Mouse (Mus musculus): ENCODE results near the gene Palm. TPM values are rescaled to one million over a fixed set of nuclear protein-coding genes. Genes with fewer than 3 reads are reported as not detected.
"Not testable (repeated sequence)": the region's sequence is repeated elsewhere in the genome, so short reads cannot be mapped to it uniquely, and the experiment has no call there.

Palm gene
- polyA plus RNA-seq (2015; fragmentation: Nextera tagmentation; extraction: Ambion mirVana) = 50.5 and 51.3 TPM in 2 replicates

DNA sequence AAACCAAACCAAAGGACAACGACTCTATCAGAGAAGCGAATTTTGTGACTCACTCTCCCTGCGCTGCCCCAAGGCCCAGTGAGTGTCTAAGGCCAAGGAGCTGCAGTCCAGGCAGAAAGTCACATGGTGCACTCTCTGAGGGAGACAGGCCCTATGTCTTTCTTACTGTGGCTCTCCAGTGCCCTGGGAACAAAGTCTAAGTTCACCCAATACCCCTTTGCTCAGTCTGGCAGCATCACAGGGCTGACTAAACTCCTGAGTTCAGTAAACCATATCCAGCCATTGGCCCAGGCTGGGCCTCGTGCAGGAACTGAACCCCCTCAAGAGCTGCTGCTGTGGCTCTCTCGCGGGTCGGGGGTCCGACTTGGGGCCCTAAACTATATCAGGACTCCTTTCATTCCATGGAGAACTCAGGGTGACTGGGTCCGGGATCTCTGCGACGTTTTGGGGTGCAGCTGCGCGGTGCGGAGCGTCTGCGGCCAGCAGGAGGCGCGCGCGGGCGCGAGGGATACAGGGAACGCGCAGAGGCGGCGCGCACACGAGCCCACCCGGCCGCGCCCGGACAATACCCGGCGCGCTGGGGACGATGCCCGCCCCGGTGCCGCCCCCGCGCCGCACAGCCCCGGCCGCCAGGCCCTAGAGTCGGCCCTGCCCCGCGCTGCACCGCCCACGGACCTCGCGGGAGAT lies at the start of gene Palm:
TSS of gene Palm (plus strand) at position 522 of the 687 bp plus-strand sequence.
- peak; percentile 83 for DNase-seq (ENCODE audit: low spot score)

- DNase-seq (ENCODE audit: low spot score) = no peak
Observed at GRCm38 (mm10) chr10:79743650-79744365, 49.6 kb upstream of the Palm start.

- no peak for DNase-seq (ENCODE audit: low spot score)
Observed at GRCm38 (mm10) chr10:79745411-79745810, 48.0 kb upstream of the Palm start.

- DNase-seq (ENCODE audit: low spot score) = peak; percentile 98
Observed at GRCm38 (mm10) chr10:79745898-79746773, 47.2 kb upstream of the Palm start, which contains the start of gene Polrmt. Gene Polrmt (minus strand): TSS chr10:79746581.

GRCm38 (mm10) chr10:79746774-79747151 lies 46.6 kb upstream of the Palm start:
- DNase-seq (ENCODE audit: low spot score) = no peak

DNA sequence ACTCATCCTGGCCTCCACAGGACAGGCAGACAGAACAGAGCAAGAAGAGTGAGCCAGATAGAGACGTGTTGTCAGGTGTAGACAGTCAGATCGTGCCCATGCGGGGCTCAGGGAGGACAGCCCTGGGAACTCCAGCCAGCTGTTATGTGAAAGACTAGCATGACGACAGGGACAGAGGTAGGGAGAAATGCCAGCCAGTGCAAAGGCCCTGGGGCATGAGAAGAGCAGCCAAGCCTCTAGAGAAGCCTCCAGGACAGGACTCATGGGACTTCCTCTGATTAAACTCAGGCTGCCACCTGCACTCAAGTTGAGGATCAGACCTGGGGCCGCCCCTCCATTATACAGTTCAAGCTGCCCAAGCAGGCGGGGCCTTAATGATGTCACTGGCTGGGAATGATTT lies 44.9 kb upstream of the Palm start:
- no peak for DNase-seq (ENCODE audit: low spot score)

DNA sequence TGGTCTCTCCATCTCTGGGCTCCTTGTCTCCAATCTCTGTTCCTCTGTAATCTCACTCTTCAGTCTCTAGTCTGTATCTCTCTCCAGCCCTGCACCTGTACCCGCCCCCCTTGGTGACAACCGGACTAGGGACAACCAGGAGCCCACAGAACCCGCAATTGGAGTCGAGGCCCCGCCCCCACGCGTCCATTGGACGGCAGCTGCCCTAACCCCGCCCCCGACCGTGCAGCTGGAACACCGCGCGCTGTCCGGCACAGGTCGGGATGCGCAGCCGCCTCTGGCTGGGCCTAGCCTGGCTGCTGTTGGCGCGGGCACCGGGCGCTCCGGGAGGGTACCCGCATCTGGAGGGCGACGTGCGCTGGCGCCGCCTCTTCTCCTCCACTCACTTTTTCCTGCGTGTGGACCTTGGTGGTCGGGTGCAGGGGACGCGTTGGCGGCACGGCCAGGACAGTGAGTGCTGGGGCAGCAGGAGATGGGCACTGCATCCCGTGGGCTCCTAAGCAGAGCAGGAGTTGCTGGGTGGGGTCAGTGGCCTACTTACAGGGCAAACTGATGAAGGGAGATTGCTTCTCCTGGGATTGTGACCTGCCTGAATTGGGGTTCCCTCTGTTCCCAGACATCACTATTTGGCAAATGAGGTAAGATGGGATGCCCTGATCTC lies 38.4 kb upstream of the Palm start, which contains the start of gene Fgf22:
TSS of gene Fgf22 (plus strand) at position 221 of the 661 bp plus-strand sequence.
- DNase-seq (ENCODE audit: low spot score) = peak; percentile 23

DNA sequence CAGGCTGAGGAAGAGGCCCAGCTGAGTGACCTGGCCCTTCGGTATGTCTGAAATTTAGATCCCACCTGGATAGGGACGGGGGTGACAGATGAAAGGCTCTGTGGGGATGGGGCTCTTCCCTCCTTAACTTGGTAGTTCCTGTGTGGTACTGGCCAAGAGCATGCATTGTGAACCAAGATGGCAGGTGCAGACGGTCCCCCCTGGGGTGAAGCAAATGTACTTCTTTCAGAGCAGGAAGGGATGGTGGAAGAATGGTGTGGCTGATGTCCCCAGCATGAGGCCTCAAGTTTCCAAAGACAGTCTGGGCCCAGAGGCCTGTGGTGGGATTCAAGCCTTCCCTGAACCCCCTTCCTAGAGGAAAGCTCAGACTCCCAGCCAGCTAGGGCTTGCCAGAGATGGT lies 37.5 kb upstream of the Palm start:
- no peak for DNase-seq (ENCODE audit: low spot score)

DNA sequence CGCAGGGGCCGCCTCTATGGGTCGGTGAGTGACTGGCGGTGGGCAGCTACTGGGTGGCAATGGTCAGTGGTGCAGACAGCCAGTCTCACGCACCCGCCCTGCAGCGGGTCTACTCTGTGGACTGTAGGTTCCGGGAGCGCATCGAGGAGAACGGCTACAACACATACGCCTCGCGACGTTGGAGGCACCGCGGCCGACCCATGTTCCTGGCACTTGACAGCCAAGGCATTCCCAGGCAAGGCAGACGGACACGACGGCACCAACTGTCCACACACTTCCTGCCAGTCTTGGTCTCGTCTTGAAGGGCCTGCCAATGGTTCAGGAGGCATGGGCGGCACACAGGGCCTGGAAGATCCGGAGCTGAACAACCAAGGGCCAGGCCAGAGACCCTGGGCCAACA lies 36.7 kb upstream of the Palm start:
- DNase-seq (ENCODE audit: low spot score) = no peak

GRCm38 (mm10) chr10:79759675-79760074 lies 33.7 kb upstream of the Palm start:
- DNase-seq (ENCODE audit: low spot score) = not testable (repeated sequence)

DNA sequence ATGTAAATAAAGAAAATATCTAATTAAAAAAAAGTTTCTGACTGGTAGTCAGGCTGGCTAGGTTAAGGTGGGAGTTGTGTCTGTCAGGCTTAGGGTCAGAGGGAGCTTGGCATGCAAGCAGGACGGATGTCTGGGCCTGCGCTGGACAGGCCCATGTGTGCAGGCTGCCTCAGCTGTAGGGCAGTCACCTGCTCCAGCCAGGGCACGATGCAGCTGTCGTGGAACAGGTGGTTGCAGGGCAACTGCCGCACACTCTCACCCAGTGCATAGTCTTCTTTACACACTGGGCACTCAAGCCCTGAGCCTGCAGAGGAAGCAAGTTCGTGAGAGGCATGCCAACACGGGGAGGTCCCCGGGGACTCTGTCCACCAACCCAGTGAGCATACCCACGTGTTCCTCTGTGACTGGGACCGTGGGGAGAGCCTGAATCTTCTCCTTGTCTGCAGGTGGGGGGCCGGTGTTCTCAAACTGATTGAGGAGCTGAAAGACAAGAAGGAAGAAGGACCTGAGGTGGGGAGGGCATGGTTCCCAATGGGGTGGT lies 32.7 kb upstream of the Palm start:
- DNase-seq (ENCODE audit: low spot score) = no peak

- no peak for DNase-seq (ENCODE audit: low spot score)
Observed at GRCm38 (mm10) chr10:79762875-79763274, 30.5 kb upstream of the Palm start.

DNA sequence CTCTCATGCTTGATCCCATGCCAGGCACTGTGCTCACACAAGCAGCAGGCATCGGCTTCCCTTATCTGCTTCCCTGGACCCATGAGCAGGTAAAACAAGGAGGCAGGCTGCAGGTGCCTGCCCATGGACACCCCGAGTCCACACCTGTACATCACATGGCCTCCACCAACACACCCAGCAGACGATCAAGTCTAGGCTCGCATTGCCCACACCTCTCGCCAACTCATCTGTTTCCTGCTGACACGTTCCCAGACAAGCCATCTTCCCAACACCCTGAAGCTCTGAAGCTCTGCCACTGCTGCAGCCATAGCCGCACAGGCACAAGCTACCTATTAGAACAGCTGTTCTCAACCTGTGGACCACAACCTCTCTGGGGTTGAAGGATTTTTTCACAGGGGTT lies 29.1 kb upstream of the Palm start:
- no peak for DNase-seq (ENCODE audit: low spot score)

DNA sequence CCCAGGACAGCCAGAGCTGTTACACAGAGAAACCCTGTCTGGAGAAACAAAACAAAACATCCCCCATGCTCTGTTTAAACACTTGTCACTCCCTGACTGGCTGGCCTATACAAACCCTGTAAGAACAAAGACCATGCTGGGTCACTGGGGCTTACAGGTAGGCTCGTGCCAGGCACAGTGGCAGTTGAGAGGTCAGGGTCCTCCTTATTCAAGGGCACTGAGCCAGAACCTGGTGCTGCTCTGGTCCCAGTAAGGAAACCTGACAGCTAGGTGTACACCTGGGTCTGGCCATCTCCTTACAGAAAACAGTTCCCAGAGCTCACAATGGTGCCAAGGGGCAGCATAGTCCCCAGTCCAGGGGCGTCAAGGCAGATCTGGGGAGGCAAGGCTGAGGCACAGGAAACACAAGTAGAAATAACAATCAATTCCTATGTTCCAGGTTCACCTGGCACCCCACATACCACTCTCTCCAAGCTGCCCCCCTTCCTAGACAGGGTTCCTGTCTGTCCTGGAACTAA lies 28.1 kb upstream of the Palm start:
- DNase-seq (ENCODE audit: low spot score) = no peak

- DNase-seq (ENCODE audit: low spot score) = no peak
Observed at GRCm38 (mm10) chr10:79766001-79766507, 27.3 kb upstream of the Palm start.

- DNase-seq (ENCODE audit: low spot score) = peak; percentile 96
Observed at GRCm38 (mm10) chr10:79766508-79767325, 26.7 kb upstream of the Palm start, which contains the start of gene Rnf126. Gene Rnf126 (minus strand): TSS chr10:79766952.

- no peak for DNase-seq (ENCODE audit: low spot score)
Observed at GRCm38 (mm10) chr10:79767372-79768244, 25.8 kb upstream of the Palm start.

DNA sequence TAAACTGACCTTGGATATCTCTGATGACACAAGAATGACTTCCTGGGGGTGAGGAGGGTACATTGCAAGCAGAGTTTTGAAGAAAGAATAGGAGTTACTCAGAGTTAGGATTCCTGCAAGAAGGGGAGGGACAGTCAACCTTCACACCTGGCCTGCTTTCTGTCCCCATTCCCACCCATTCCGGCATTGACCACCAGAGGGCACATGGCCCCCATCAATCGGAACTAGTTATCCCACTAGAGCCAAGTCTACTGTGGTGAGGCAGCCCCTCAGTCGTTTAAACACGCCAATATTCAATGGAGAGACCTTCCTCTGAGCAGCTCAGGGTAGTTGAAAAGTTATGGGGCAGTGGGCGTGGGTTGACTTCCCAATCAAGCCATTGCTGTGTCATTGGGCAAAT lies 25.0 kb upstream of the Palm start:
- peak; percentile 78 for DNase-seq (ENCODE audit: low spot score)

All from thymus, postnatal 0 days (tissue).